Mouse (Mus musculus): ENCODE results near the gene Trim54.

Trim54 gene

GRCm38 (mm10) chr5:31181183-31181770, 64.8 kb downstream of the Trim54 start:
- DNase-seq (ENCODE audit: low spot score in 2 of 2) = no peak

GRCm38 (mm10) chr5:31183678-31184077, 67.2 kb downstream of the Trim54 start:
- no peak for DNase-seq (ENCODE audit: low spot score in 2 of 2)
